Mouse (Mus musculus): ENCODE data around the gene Cd2ap. TPM values are rescaled to one million over a fixed set of nuclear protein-coding genes. Genes with fewer than 3 reads are reported as not detected.

The Cd2ap gene
- polyA plus RNA-seq, 1 experiment from 2014 or later, result 40.4 TPM

GRCm38 (mm10) chr17:42837193-42837592 lies 39.3 kb downstream of the Cd2ap start:
- H3K9me3 ChIP-seq (ENCODE audit: control insufficient read depth, low read length), result no peaks in the 10 kb centered on the region
- no peak overlapping the region for H3K4me3 ChIP-seq (ENCODE audit: low read depth, low read length)
- peaks cover 24% of the 10 kb centered on the region for H3K36me3 ChIP-seq (ENCODE audit: control insufficient read depth, insufficient read depth, low read length)
- H3K27me3 ChIP-seq (replicated peaks; ENCODE audit: control insufficient read depth, insufficient read depth, low read length), result no peaks in the 10 kb centered on the region
- WGBS, result 92% methylated on average over 2 of the region's 2 CpGs
- H3K9ac ChIP-seq (ENCODE audit: low read length), result no peak overlapping the region
- no peak overlapping the region for H3K4me2 ChIP-seq (ENCODE audit: low read length)
- ATAC-seq (replicated peaks; ENCODE audit: low FRiP score, low TSS enrichment, low read depth), result no peak
- no peaks in the 10 kb centered on the region for H3K4me1 ChIP-seq (replicated peaks; ENCODE audit: control insufficient read depth, insufficient read depth, low read length)
- no peak overlapping the region for H3K27ac ChIP-seq (ENCODE audit: low read depth)
- DNase-seq (ENCODE audit: low spot score), result no peak

- 0 out of 2 replicates have a peak, but pooled peaks have one; percentile 15 for ATAC-seq (replicated peaks; ENCODE audit: low FRiP score, low TSS enrichment, low read depth)
- DNase-seq (ENCODE audit: low spot score), result no peak
Measured at GRCm38 (mm10) chr17:42822787-42823186, 53.7 kb downstream of the Cd2ap start.

GRCm38 (mm10) chr17:42815374-42815773 lies 61.1 kb downstream of the Cd2ap start:
- H3K27me3 ChIP-seq (replicated peaks; ENCODE audit: control insufficient read depth, insufficient read depth, low read length), result no peaks in the 10 kb centered on the region
- no peaks in the 10 kb centered on the region for H3K9me3 ChIP-seq (ENCODE audit: control insufficient read depth, low read length)
- no peak overlapping the region for H3K9ac ChIP-seq (ENCODE audit: low read length)
- H3K36me3 ChIP-seq (ENCODE audit: control insufficient read depth, insufficient read depth, low read length), result peaks cover 52% of the 10 kb centered on the region
- DNase-seq (ENCODE audit: low spot score), result no peak
- WGBS, result 93% methylated on average over 3 of the region's 3 CpGs
- H3K4me2 ChIP-seq (ENCODE audit: low read length), result no peak overlapping the region
- no peak overlapping the region for H3K27ac ChIP-seq (ENCODE audit: low read depth)
- no peak overlapping the region for H3K4me3 ChIP-seq (ENCODE audit: low read depth, low read length)
- no peak for ATAC-seq (replicated peaks; ENCODE audit: low FRiP score, low TSS enrichment, low read depth)
- H3K4me1 ChIP-seq (replicated peaks; ENCODE audit: control insufficient read depth, insufficient read depth, low read length), result no peaks in the 10 kb centered on the region

More at GRCm38 (mm10) chr17:42822787-42823186, 53.7 kb downstream of the Cd2ap start:
- peaks cover 63% of the 10 kb centered on the region for H3K36me3 ChIP-seq (ENCODE audit: control insufficient read depth, insufficient read depth, low read length)
- H3K9me3 ChIP-seq (ENCODE audit: control insufficient read depth, low read length), result no peaks in the 10 kb centered on the region
- H3K4me2 ChIP-seq (ENCODE audit: low read length), result no peak overlapping the region
- WGBS, result 91% methylated on average over 8 of the region's 8 CpGs
- H3K4me3 ChIP-seq (ENCODE audit: low read depth, low read length), result no peak overlapping the region
- no peak overlapping the region for H3K9ac ChIP-seq (ENCODE audit: low read length)
- H3K27ac ChIP-seq (ENCODE audit: low read depth), result no peak overlapping the region
- H3K4me1 ChIP-seq (replicated peaks; ENCODE audit: control insufficient read depth, insufficient read depth, low read length), result no peaks in the 10 kb centered on the region
- H3K27me3 ChIP-seq (replicated peaks; ENCODE audit: control insufficient read depth, insufficient read depth, low read length), result no peaks in the 10 kb centered on the region

GRCm38 (mm10) chr17:42792412-42792975 lies 84.0 kb downstream of the Cd2ap start:
- 87% methylated on average over 2 of the region's 2 CpGs for WGBS
- H3K27ac ChIP-seq (ENCODE audit: low read depth), result no peak overlapping the region
- ATAC-seq (replicated peaks; ENCODE audit: low FRiP score, low TSS enrichment, low read depth), result no peak

GRCm38 (mm10) chr17:42790787-42791186 lies 85.7 kb downstream of the Cd2ap start:
- DNase-seq (ENCODE audit: low spot score), result no peak
- Histone ChIP-seq H3K4me3 (ENCODE audit: low read depth, low read length) (no peak overlapping the region), H3K27ac (ENCODE audit: low read depth) (no peak overlapping the region), H3K9me3 (ENCODE audit: control insufficient read depth, low read length) (no peaks in the 10 kb centered on the region), H3K9ac (ENCODE audit: low read length) (no peak overlapping the region), H3K4me2 (ENCODE audit: low read length) (no peak overlapping the region), H3K36me3 (ENCODE audit: control insufficient read depth, insufficient read depth, low read length) (peaks cover 6% of the 10 kb centered on the region; the same call in 1 of the 2 replicates), H3K27me3 (replicated peaks; ENCODE audit: control insufficient read depth, insufficient read depth, low read length) (no peaks in the 10 kb centered on the region), H3K4me1 (replicated peaks; ENCODE audit: control insufficient read depth, insufficient read depth, low read length) (no peaks in the 10 kb centered on the region)
- WGBS, result 88% methylated on average over 1 of the region's 1 CpGs
- no peak for ATAC-seq (replicated peaks; ENCODE audit: low FRiP score, low TSS enrichment, low read depth)

More at GRCm38 (mm10) chr17:42792412-42792975, 84.0 kb downstream of the Cd2ap start:
- Histone ChIP-seq H3K9ac (ENCODE audit: low read length) (no peak overlapping the region), H3K9me3 (ENCODE audit: control insufficient read depth, low read length) (no peaks in the 10 kb centered on the region), H3K4me3 (ENCODE audit: low read depth, low read length) (no peak overlapping the region), H3K27me3 (replicated peaks; ENCODE audit: control insufficient read depth, insufficient read depth, low read length) (no peaks in the 10 kb centered on the region), H3K4me1 (replicated peaks; ENCODE audit: control insufficient read depth, insufficient read depth, low read length) (no peaks in the 10 kb centered on the region), H3K36me3 (ENCODE audit: control insufficient read depth, insufficient read depth, low read length) (peaks cover 20% of the 10 kb centered on the region), H3K4me2 (ENCODE audit: low read length) (no peak overlapping the region)
- no peak for DNase-seq (ENCODE audit: low spot score)

- H3K4me1 ChIP-seq (replicated peaks; ENCODE audit: control insufficient read depth, insufficient read depth, low read length), result no peaks in the 10 kb centered on the region
- H3K4me2 ChIP-seq (ENCODE audit: low read length), result no peak overlapping the region
- no peak for DNase-seq (ENCODE audit: low spot score)
- H3K27me3 ChIP-seq (replicated peaks; ENCODE audit: control insufficient read depth, insufficient read depth, low read length), result no peaks in the 10 kb centered on the region
- H3K36me3 ChIP-seq (ENCODE audit: control insufficient read depth, insufficient read depth, low read length), result peaks cover 6% of the 10 kb centered on the region; the same call in 1 of the 2 replicates
- whole genome bisulfite sequencing, result 67% methylated on average over 2 of the region's 2 CpGs
- H3K9ac ChIP-seq (ENCODE audit: low read length), result no peak overlapping the region
- ATAC-seq (replicated peaks; ENCODE audit: low FRiP score, low TSS enrichment, low read depth), result no peak
- H3K4me3 ChIP-seq (ENCODE audit: low read depth, low read length), result no peak overlapping the region
- H3K9me3 ChIP-seq (ENCODE audit: control insufficient read depth, low read length), result no peaks in the 10 kb centered on the region
- no peak overlapping the region for H3K27ac ChIP-seq (ENCODE audit: low read depth)
Measured at GRCm38 (mm10) chr17:42789723-42790122, 86.7 kb downstream of the Cd2ap start.

GRCm38 (mm10) chr17:42788686-42789453 lies 87.6 kb downstream of the Cd2ap start:
- no peaks in the 10 kb centered on the region for H3K4me1 ChIP-seq (replicated peaks; ENCODE audit: control insufficient read depth, insufficient read depth, low read length)
- 78% methylated on average over 5 of the region's 5 CpGs for WGBS
- H3K27me3 ChIP-seq (replicated peaks; ENCODE audit: control insufficient read depth, insufficient read depth, low read length), result no peaks in the 10 kb centered on the region
- no peak overlapping the region for H3K4me2 ChIP-seq (ENCODE audit: low read length)
- no peak for ATAC-seq (replicated peaks; ENCODE audit: low FRiP score, low TSS enrichment, low read depth)
- no peak overlapping the region for H3K9ac ChIP-seq (ENCODE audit: low read length)
- H3K36me3 ChIP-seq (ENCODE audit: control insufficient read depth, insufficient read depth, low read length), result peaks cover 6% of the 10 kb centered on the region; the same call in 1 of the 2 replicates
- H3K4me3 ChIP-seq (ENCODE audit: low read depth, low read length), result no peak overlapping the region
- no peak for DNase-seq (ENCODE audit: low spot score)
- H3K9me3 ChIP-seq (ENCODE audit: control insufficient read depth, low read length), result no peaks in the 10 kb centered on the region
- no peak overlapping the region for H3K27ac ChIP-seq (ENCODE audit: low read depth)

GRCm38 (mm10) chr17:42782156-42782757 lies 94.2 kb downstream of the Cd2ap start:
- ATAC-seq (replicated peaks; ENCODE audit: low FRiP score, low TSS enrichment, low read depth), result peak; percentile 74
- no peaks in the 10 kb centered on the region for H3K36me3 ChIP-seq (ENCODE audit: control insufficient read depth, insufficient read depth, low read length)
- H3K9me3 ChIP-seq (ENCODE audit: control insufficient read depth, low read length), result no peaks in the 10 kb centered on the region
- no peak overlapping the region for H3K4me3 ChIP-seq (ENCODE audit: low read depth, low read length)
- DNase-seq (ENCODE audit: low spot score), result peak; percentile 81
- no peak overlapping the region for H3K4me2 ChIP-seq (ENCODE audit: low read length)
- no peaks in the 10 kb centered on the region for H3K27me3 ChIP-seq (replicated peaks; ENCODE audit: control insufficient read depth, insufficient read depth, low read length)
- H3K4me1 ChIP-seq (replicated peaks; ENCODE audit: control insufficient read depth, insufficient read depth, low read length), result no peaks in the 10 kb centered on the region
- H3K9ac ChIP-seq (ENCODE audit: low read length), result no peak overlapping the region
- 52% methylated on average over 7 of the region's 7 CpGs for WGBS
- H3K27ac ChIP-seq (ENCODE audit: low read depth), result no peak overlapping the region

Measured in intestine, embryonic 14.5 days (tissue).